Mouse (Mus musculus) hindbrain, embryonic 12.5 days (tissue): ENCODE results near the gene Dleu7. TPM values are rescaled to one million over a fixed set of nuclear protein-coding genes. Genes with fewer than 3 reads are reported as not detected.
A peak's percentile ranks its signal among the peaks of the same experiment; 100 is the strongest.

Experiments used
- ATAC-seq: fragments of 200-750 bp; cut with Nextera tagmentation; 2 replicates; pipeline ENCODE4 v1.8.0; 2017; ENCODE audit warnings: moderate TSS enrichment; ENCODE audit not compliant: low FRiP score
- H3K27ac ChIP-seq: fragments of 300-500 bp; sonication (generic); 2 replicates; pipeline ENCODE4 v1.5.1; 2016; ENCODE audit warnings: mild to moderate bottlenecking
- H3K27me3 ChIP-seq: fragments of 300-500 bp; sonication (generic); 2 replicates; pipeline ENCODE4 v1.6.1; 2016; ENCODE audit warnings: mild to moderate bottlenecking
- H3K36me3 ChIP-seq: fragments of 300-500 bp; sonication (generic); 2 replicates; pipeline ENCODE4 v1.6.1; 2016; ENCODE audit warnings: mild to moderate bottlenecking
- H3K4me1 ChIP-seq: fragments of 300-500 bp; sonication (generic); 2 replicates; pipeline ENCODE4 v1.6.1; 2016
- H3K4me2 ChIP-seq: fragments of 300-500 bp; sonication (generic); replicated peaks from 2 replicates; pipeline ENCODE4 v1.6.1; 2016; ENCODE audit warnings: mild to moderate bottlenecking
- H3K4me3 ChIP-seq: fragments of 300-500 bp; sonication (generic); 2 replicates; pipeline ENCODE4 v1.5.1; 2016; ENCODE audit warnings: mild to moderate bottlenecking
- H3K9ac ChIP-seq: fragments of 300-500 bp; sonication (generic); 2 replicates; pipeline ENCODE4 v1.6.1; 2016; ENCODE audit warnings: mild to moderate bottlenecking, moderate library complexity
- H3K9me3 ChIP-seq: fragments of 300-500 bp; sonication (generic); replicated peaks from 2 replicates; pipeline ENCODE4 v1.6.1; 2016; ENCODE audit warnings: mild to moderate bottlenecking
- WGBS: fragments of 180-500 bp; shearing (Covaris S2); methylation state at CpG from one replicate; pipeline ENCODE4 v1.1.7; 2016; 5-methylcytosine and 5-hydroxymethylcytosine counted together
- polyA plus RNA-seq: library from polyadenylated mRNA; unstranded; fragments of >200 nt; fragmentation: Nextera tagmentation; extraction: Ambion mirVana; gene quantifications from 2 replicates; pipeline ENCODE4 v1.2.1, GENCODE M21; 2016

Dleu7 gene
- polyA plus RNA-seq, 1 experiment from 2014 or later = 1.6 TPM

DNA sequence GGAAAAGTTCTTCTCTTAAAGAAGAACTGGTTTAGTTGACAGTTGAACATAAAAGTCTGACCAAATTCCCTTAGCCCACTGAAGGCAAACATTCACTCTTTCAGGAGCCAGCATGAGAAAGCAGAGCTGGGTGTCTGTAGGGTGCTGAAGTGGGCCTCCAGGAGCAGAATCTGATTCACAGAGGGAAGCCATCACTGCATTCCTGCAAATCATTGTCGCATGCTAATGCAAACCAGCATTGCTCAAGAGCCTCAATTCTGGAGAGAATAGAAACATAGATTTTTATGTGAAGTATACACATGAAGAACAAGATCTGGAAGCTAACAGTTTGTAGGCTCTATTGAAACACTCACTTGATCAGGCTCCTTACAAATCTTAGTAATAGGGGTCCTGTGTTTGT lies 57.6 kb downstream of the Dleu7 start:
- no peaks in the 10 kb centered on the region for H3K36me3 ChIP-seq
- H3K4me1 ChIP-seq = peaks cover 3% of the 10 kb centered on the region; the same call in 1 of the 2 replicates
- no peak overlapping the region for H3K9ac ChIP-seq
- no peaks in the 10 kb centered on the region for H3K27me3 ChIP-seq
- no peak overlapping the region for H3K4me3 ChIP-seq
- ATAC-seq = no peak
- H3K4me2 ChIP-seq = no peak overlapping the region
- H3K27ac ChIP-seq = no peak overlapping the region
- H3K9me3 ChIP-seq = no peaks in the 10 kb centered on the region
- WGBS = 57% methylated on average over 1 of the region's 1 CpGs

DNA sequence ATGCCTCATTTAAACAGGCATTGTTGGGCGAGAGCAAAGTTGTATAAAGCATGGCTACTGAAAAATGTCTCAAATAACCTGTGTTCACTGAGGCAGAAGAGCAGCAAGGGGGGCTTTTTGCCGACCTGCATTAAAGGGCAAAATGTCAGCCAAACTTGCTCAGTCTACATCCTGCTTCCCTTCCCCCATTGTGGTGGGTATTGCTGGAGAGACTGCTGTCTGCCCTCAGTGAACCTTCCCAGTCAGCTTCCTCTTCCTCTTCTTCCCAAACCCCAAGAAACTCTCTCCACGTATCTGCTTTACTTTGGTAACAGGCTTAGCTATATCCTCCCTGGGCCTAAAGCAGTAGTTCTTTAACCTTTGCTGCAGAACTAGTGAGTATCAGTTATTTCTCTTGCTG lies 61.9 kb downstream of the Dleu7 start:
- Histone ChIP-seq H3K4me3 (no peak overlapping the region), H3K27ac (no peak overlapping the region), H3K4me1 (peaks cover 8% of the 10 kb centered on the region; the same call in 1 of the 2 replicates), H3K9ac (no peak overlapping the region), H3K4me2 (no peak overlapping the region), H3K9me3 (no peaks in the 10 kb centered on the region), H3K27me3 (0 out of 2 replicates have a peak, but pooled peaks cover 2% of the 10 kb centered on the region), H3K36me3 (no peaks in the 10 kb centered on the region)
- ATAC-seq = no peak
- 33% methylated on average over 3 of the region's 3 CpGs for WGBS

DNA sequence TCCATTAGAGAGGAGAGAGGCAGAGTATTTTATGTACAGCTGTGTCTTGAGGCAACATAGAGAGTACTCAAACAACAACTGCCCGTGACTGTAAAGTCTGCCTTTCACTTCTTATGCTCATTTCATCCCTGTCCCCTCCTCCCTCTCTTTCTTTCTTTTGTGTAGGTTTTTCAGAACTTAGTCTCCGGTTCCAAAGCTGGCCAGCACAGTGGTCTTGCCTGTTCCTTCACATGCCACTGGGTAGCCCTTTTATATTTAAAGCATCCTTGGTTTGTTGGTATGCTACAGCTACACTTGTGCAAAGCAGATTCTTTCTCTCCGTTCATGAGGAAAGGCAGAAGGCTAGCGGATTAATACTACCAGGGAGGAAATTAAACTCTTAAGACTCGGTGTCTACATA lies 65.7 kb downstream of the Dleu7 start:
- no peak overlapping the region for H3K9ac ChIP-seq
- ATAC-seq = peak; percentile 32; the same call in 1 of the 2 replicates
- H3K27ac ChIP-seq = 0 out of 2 replicates have a peak overlapping the region, but pooled peaks have one; percentile 35
- H3K4me3 ChIP-seq = no peak overlapping the region
- 0 out of 2 replicates have a peak, but pooled peaks cover 6% of the 10 kb centered on the region for H3K4me1 ChIP-seq
- peak overlapping the region; percentile 32 for H3K4me2 ChIP-seq
- H3K27me3 ChIP-seq = 0 out of 2 replicates have a peak, but pooled peaks cover 2% of the 10 kb centered on the region
- no peaks in the 10 kb centered on the region for H3K9me3 ChIP-seq
- 61% methylated on average over 5 of the region's 5 CpGs for WGBS
- H3K36me3 ChIP-seq = no peaks in the 10 kb centered on the region

DNA sequence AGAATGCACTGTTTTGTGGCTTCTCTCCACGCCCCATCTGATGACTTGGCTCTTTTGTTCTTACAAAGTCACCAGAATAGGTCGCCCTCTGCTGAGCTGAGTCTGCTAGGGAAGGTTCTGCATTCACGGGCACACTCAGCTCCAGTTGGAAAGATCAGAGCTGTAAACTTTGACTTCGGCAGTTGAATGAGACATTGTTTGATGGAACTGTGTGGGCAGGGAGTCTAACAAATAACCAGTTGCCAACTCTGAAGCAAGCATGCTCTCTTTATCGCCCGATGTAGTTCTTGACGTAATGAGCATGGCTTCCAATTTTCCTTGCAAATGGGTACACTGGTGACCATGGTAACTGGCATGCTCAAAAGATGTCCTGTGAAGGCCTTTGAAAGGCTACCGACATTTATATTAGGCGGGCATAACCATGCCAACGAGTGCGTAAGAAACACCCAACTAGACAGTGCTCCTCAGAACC lies 66.2 kb downstream of the Dleu7 start:
- peak overlapping the region; percentile 32 for H3K4me2 ChIP-seq
- no peak overlapping the region for H3K4me3 ChIP-seq
- H3K27me3 ChIP-seq = 0 out of 2 replicates have a peak, but pooled peaks cover 2% of the 10 kb centered on the region
- 48% methylated on average over 11 of the region's 11 CpGs for WGBS
- 0 out of 2 replicates have a peak, but pooled peaks cover 6% of the 10 kb centered on the region for H3K4me1 ChIP-seq
- peak; percentile 82 for ATAC-seq
- H3K27ac ChIP-seq = no peak overlapping the region
- no peak overlapping the region for H3K9ac ChIP-seq
- no peaks in the 10 kb centered on the region for H3K9me3 ChIP-seq
- H3K36me3 ChIP-seq = no peaks in the 10 kb centered on the region

Other genes with a start within 250 kb of the Dleu7 start
- gene Rnaseh2b, start 458 bp downstream of the Dleu7 start, polyA plus RNA-seq = 37.4 and 43.9 TPM in 2 replicates
- 0.18 and 0.38 TPM in 2 replicates for gene Gucy1b2, start 163.2 kb upstream of the Dleu7 start, polyA plus RNA-seq